Mouse (Mus musculus) heart, embryonic 10.5 days (tissue): Measurements from ENCODE around the gene Capza1. TPM values are rescaled to one million over a fixed set of nuclear protein-coding genes. Genes with fewer than 3 reads are reported as not detected.

Source experiments
- DNase-seq: peaks from one replicate; pipeline ENCODE4 v3.0.0-alpha.2; 2017; ENCODE audit warnings: low spot score
- H3K27ac ChIP-seq: fragments of 300-500 bp; sonication (generic); 2 replicates; pipeline ENCODE4 v1.5.1; 2016; ENCODE audit warnings: mild to moderate bottlenecking
- H3K27me3 ChIP-seq: fragments of 300-500 bp; sonication (generic); 2 replicates; pipeline ENCODE4 v1.6.1; 2016; ENCODE audit warnings: mild to moderate bottlenecking; ENCODE audit not compliant: poor library complexity, insufficient read depth, severe bottlenecking
- H3K36me3 ChIP-seq: fragments of 300-500 bp; sonication (generic); 2 replicates; pipeline ENCODE4 v1.6.1; 2016; ENCODE audit warnings: mild to moderate bottlenecking, moderate library complexity
- H3K4me1 ChIP-seq: fragments of 300-500 bp; sonication (generic); 2 replicates; pipeline ENCODE4 v1.6.1; 2016; ENCODE audit warnings: mild to moderate bottlenecking
- H3K4me3 ChIP-seq: fragments of 300-500 bp; sonication (generic); 2 replicates; pipeline ENCODE4 v1.5.1; 2016; ENCODE audit warnings: mild to moderate bottlenecking, moderate library complexity
- H3K9me3 ChIP-seq: fragments of 300-500 bp; sonication (generic); 2 replicates; pipeline ENCODE4 v1.6.1; 2016; ENCODE audit warnings: mild to moderate bottlenecking, moderate library complexity
- WGBS: fragments of 180-500 bp; shearing (Covaris S2); methylation state at CpG from one replicate; pipeline ENCODE4 v1.1.7; 2016; 5-methylcytosine and 5-hydroxymethylcytosine counted together
- polyA plus RNA-seq: library from polyadenylated mRNA; unstranded; fragments of >200 nt; fragmentation: Nextera tagmentation; extraction: Ambion mirVana; gene quantifications from 2 replicates; pipeline ENCODE4 v1.2.1, GENCODE M21; 2016

Gene Capza1
- polyA plus RNA-seq, 1 experiment from 2014 or later: 202 TPM

DNA sequence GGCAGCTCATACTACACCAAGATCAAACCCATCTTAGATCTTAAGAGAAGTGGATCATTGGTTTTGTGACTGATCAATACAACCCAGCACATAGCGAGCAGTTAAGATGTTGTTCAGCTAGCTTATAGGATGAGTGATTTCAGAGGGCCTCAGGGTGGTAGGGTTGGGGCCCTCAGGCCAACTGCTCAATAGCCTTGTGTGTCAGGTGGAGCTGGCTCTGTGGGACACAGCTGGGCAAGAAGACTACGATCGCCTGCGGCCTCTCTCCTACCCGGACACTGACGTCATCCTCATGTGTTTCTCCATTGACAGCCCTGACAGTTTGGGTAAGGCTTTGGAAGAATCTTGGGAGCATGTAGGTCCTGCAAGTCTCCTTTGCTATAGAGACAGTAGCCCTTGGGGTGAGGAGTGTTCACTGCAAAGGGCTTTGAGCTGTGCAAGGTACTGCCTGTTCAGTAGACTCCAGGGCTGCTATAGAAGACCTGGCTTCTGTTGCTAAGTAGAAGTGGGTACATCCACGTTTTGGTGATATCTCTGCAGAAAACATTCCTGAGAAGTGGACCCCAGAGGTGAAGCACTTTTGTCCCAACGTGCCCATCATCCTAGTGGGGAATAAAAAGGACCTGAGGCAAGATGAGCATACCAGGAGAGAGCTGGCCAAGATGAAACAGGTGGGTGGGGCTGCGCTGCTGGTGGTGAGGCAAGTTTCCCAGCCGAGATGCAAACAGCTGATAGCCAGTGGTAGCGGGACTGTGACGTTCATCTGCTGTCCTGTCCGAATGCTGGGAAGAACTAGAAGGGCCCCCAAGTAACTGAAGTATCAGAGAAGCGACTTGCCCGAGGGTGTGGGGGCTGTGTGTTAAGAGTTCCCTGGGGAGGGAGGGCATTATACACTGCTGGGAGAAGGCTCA is 71.7 kb downstream of the Capza1 start:
- no peak for DNase-seq
- Histone ChIP-seq H3K36me3 (peaks cover 61% of the 10 kb centered on the region), H3K27me3 (no peaks in the 10 kb centered on the region), H3K4me1 (peaks cover 82% of the 10 kb centered on the region), H3K4me3 (no peak overlapping the region), H3K9me3 (no peaks in the 10 kb centered on the region), H3K27ac (peak overlapping the region; percentile 85; the same call in 1 of the 2 replicates)
- WGBS: 61% methylated on average over 15 of the region's 15 CpGs

DNA sequence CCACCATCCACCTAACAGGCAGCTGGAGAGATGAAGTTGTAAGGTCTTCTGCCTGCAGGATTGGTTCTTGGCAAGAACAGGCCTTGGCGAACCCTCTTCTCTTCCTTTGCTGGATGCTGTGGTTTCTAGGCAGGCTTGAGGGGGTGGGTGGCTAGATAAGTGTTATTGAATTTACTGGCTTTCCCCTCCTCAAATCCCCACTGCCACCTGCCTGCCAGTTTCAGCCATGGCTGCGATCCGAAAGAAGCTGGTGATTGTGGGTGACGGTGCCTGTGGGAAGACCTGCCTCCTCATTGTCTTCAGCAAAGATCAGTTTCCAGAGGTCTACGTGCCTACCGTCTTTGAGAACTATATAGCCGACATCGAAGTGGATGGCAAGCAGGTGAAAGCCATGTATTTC is 72.6 kb downstream of the Capza1 start:
- Histone ChIP-seq H3K27me3 (no peaks in the 10 kb centered on the region), H3K4me3 (peak overlapping the region; percentile 79; the same call in 1 of the 2 replicates), H3K9me3 (no peaks in the 10 kb centered on the region), H3K36me3 (peaks cover 51% of the 10 kb centered on the region), H3K4me1 (peaks cover 78% of the 10 kb centered on the region), H3K27ac (peak overlapping the region; percentile 90; the same call in 1 of the 2 replicates)
- DNase-seq: no peak
- 91% methylated on average over 8 of the region's 8 CpGs for WGBS

DNA sequence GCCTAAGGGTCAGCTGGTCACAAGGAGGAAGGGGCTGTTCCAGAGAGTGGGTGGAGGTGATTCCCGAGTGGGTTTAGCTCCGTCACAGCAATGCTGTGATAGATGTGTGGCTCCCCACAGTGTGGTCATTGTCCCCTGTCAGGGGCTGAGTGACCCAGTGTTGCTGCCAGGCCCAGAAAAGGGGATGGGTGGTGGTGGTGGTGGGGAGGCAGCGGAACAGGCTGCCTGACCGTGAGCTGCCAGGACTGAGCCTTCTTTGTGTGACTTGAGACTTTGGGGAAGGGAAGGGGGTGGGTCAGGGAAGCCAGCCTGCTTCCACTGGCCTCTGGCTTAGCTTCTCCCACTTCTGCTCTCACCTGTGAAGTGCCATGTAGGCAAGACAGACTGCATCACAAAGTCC is 73.3 kb downstream of the Capza1 start:
- H3K36me3 ChIP-seq: peaks cover 46% of the 10 kb centered on the region
- H3K27me3 ChIP-seq: no peaks in the 10 kb centered on the region
- WGBS: 15% methylated on average over 4 of the region's 4 CpGs
- H3K27ac ChIP-seq: peak overlapping the region; percentile 90
- DNase-seq: no peak
- no peaks in the 10 kb centered on the region for H3K9me3 ChIP-seq
- peaks cover 73% of the 10 kb centered on the region for H3K4me1 ChIP-seq
- H3K4me3 ChIP-seq: peak overlapping the region; percentile 79

DNA sequence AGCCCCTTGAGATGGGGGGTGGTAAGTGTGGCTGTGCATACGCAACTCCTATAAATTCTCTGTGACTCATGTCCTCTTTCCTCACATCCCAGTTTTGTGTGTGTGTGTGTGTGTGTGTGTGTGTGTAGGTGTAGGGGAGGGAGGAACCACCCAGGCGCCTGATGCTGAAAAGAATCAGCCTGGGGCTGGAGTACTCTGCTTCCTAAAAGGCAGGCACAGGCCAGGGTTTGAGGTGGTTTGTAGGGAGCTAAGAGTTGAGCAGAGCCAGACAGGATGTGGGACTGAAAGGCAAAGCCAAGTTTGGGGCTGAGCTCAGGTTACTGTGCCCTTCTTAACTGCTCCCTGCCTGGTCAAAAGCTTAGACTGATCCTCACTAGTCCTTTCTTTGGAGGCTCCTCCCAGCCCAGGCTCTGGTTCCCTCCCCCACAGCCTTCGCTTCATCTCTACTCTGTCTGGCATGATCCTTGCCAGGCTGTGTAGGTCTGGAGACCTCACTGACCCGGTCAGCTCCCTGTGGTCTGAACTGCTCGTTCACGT is 73.8 kb downstream of the Capza1 start:
- peaks cover 68% of the 10 kb centered on the region for H3K4me1 ChIP-seq
- peak; percentile 88 for DNase-seq
- peak overlapping the region; percentile 90 for H3K27ac ChIP-seq
- peak overlapping the region; percentile 79 for H3K4me3 ChIP-seq
- no peaks in the 10 kb centered on the region for H3K9me3 ChIP-seq
- H3K27me3 ChIP-seq: no peaks in the 10 kb centered on the region
- H3K36me3 ChIP-seq: peaks cover 46% of the 10 kb centered on the region
- 15% methylated on average over 6 of the region's 6 CpGs for WGBS

DNA sequence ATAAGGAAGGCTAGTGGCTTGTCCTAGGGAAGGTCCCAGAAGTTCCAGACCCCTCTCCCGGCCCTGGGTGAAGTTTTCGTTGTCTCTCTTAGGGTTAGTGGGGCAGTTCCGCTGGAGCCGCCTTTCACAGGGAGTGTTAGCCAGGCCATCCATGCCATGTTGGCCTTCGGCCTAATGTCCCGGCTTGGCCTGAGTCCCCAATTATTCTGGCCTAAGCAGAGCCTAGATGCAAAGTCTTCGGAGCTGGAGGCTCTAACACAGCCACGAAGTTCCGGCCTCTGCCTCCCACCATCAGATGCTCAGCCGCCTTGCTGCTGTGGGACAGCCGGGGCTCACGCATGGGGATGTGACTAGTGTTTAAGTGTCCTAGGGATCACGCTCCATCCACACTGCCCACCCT is 74.5 kb downstream of the Capza1 start:
- H3K4me1 ChIP-seq: peaks cover 62% of the 10 kb centered on the region
- H3K27ac ChIP-seq: peak overlapping the region; percentile 90
- no peaks in the 10 kb centered on the region for H3K27me3 ChIP-seq
- DNase-seq: no peak
- peak overlapping the region; percentile 79 for H3K4me3 ChIP-seq
- no peaks in the 10 kb centered on the region for H3K9me3 ChIP-seq
- WGBS: 19% methylated on average over 13 of the region's 13 CpGs
- H3K36me3 ChIP-seq: peaks cover 44% of the 10 kb centered on the region

DNA sequence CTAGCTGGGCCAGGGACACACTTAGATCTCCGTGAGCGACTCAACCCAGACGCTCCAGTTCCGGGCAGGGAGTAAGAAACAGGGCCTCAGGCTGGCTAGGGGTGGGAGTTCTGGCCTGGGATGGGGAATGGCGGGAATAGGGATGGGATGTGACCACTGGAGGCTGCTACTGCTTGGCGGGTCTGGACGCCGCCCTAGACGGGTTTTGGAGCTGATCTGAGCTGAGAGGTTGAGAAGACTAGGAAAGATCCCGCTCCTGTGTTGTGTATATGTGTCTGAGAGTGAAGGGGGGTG is 75.0 kb downstream of the Capza1 start:
- Histone ChIP-seq H3K9me3 (no peaks in the 10 kb centered on the region), H3K27me3 (0 out of 2 replicates have a peak, but pooled peaks cover under 1% of the 10 kb centered on the region), H3K27ac (peak overlapping the region; percentile 90), H3K4me1 (peaks cover 62% of the 10 kb centered on the region), H3K4me3 (peak overlapping the region; percentile 79), H3K36me3 (peaks cover 44% of the 10 kb centered on the region)
- DNase-seq: peak; percentile 84
- WGBS: under 1% methylated on average over 10 of the region's 10 CpGs

DNA sequence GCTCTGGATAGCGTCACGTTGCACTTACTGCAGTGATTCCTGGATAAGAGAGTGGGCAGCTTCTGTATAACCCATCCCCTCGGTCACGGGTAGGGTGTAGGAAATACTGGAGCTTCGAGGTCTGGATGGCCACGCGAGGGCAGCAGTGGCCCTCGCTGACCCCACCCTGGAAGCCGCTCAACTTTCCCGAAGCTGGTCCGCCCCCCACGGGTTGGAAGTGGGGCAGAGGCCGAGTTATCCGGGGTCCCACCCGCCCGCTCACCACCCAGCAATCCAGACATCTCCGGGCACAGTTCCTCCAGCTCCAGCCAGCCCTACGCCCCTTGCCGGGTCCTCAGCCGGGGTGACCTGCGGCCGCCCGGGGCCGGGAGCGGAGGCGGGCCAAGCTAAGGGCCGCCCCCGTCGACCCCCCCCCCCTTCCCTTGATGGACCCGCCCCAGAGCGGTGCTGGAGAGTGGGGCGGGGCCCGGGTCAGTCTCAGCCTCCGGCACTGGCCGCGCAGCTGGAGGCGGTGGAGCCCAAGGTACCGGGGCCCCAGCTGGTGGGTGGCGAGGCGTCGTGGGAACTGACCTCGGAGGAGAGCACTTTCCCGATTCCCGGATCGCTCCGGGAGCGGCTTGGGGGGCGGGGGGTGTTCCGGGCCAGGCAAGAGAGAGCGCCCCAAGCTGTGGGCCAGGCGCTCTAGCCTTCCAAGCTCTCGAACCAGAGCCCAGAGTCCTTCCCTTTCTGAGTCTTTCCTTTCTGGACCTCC is 75.6 kb downstream of the Capza1 start:
- under 1% methylated on average over 51 of the region's 52 CpGs for WGBS

DNA sequence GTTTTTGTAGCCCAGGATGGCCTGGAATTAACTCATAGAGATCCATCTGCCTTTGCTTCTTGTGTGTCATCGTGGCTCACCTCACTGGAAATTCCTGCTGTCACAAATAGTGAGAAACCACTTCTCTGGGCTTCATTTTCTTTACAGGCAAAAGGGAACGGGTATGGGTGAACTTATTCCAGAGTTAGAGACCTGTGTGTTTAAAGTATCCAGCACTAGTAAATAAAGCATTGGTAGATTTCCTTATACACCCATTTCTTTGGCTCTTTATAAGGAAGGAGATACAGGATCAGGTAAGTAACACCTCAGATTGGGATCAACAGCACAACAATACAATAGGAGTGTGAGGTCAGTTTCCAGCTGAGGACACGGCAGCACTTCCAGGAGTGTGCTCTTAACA is 76.2 kb downstream of the Capza1 start, which contains the start of gene Rhoc:
TSS of gene Rhoc (plus strand) at position 301 of the 400 bp plus-strand sequence.
- 18% methylated on average over 3 of the region's 3 CpGs for WGBS
- Histone ChIP-seq H3K36me3 (peaks cover 33% of the 10 kb centered on the region), H3K9me3 (no peaks in the 10 kb centered on the region), H3K4me1 (peaks cover 55% of the 10 kb centered on the region), H3K27me3 (peaks cover 12% of the 10 kb centered on the region), H3K4me3 (peak within 1 kb of the TSS; percentile 79), H3K27ac (peak within 1 kb of the TSS; percentile 90)
- DNase-seq: no peak

More for the DNA sequence above, 75.6 kb downstream of the Capza1 start:
- peak; percentile 94 for DNase-seq
- H3K36me3 ChIP-seq: peaks cover 40% of the 10 kb centered on the region
- H3K27ac ChIP-seq: peak overlapping the region; percentile 90
- peaks cover 61% of the 10 kb centered on the region for H3K4me1 ChIP-seq
- peak overlapping the region; percentile 79 for H3K4me3 ChIP-seq
- 0 out of 2 replicates have a peak, but pooled peaks cover 6% of the 10 kb centered on the region for H3K27me3 ChIP-seq
- no peaks in the 10 kb centered on the region for H3K9me3 ChIP-seq

DNA sequence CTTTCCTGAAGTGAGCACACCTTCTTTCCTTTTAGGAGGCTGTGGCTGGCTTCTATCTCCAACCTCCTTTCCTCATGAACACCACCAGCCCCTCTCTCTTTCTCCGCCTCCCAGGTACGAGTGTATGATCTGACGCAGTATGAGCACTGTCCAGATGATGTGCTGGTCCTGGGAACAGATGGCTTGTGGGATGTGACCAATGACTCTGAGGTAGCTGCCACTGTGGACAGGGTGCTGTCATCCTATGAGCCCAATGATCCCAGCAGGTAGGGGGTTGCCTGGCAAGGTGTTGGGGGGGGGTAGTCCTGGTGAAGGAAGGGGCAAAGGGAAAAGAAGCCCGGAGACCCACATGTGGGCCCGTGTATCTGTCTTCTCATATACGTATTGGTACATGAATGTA is 79.0 kb downstream of the Capza1 start:
- Histone ChIP-seq H3K4me1 (peaks cover 50% of the 10 kb centered on the region), H3K27ac (no peak overlapping the region), H3K9me3 (no peaks in the 10 kb centered on the region), H3K27me3 (peaks cover 33% of the 10 kb centered on the region), H3K36me3 (0 out of 2 replicates have a peak, but pooled peaks cover 11% of the 10 kb centered on the region), H3K4me3 (no peak overlapping the region)
- DNase-seq: no peak
- 84% methylated on average over 6 of the region's 6 CpGs for WGBS

DNA sequence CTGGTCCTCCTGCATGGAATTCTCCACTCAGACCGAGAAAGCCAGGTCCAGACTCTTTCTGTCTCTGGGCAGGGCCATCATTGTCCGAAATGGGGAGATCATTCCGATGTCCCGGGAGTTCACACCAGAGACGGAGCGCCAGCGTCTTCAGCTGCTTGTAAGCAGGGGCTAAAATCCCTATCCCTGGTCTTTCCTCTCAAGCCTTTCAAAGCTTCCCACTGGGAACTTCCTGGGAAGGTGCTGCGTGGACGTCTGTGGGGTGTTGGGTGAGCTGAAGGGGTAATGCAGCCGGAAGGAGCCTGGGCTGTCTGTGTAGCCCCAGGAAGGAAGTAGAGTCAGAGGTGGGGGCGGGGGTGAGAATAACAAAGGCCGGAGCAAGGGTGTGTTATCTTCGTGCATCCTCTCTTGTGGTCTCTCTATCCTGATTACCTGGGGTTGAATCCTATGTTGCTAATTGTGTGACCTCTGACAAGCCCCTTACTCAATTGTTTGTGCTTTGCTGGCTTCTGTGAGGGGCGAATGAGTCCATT is 80.3 kb downstream of the Capza1 start:
- peaks cover 47% of the 10 kb centered on the region for H3K4me1 ChIP-seq
- no peak for DNase-seq
- no peak overlapping the region for H3K27ac ChIP-seq
- H3K36me3 ChIP-seq: 0 out of 2 replicates have a peak, but pooled peaks cover 11% of the 10 kb centered on the region
- H3K4me3 ChIP-seq: no peak overlapping the region
- H3K9me3 ChIP-seq: no peaks in the 10 kb centered on the region
- H3K27me3 ChIP-seq: peaks cover 41% of the 10 kb centered on the region
- 26% methylated on average over 14 of the region's 14 CpGs for WGBS

DNA sequence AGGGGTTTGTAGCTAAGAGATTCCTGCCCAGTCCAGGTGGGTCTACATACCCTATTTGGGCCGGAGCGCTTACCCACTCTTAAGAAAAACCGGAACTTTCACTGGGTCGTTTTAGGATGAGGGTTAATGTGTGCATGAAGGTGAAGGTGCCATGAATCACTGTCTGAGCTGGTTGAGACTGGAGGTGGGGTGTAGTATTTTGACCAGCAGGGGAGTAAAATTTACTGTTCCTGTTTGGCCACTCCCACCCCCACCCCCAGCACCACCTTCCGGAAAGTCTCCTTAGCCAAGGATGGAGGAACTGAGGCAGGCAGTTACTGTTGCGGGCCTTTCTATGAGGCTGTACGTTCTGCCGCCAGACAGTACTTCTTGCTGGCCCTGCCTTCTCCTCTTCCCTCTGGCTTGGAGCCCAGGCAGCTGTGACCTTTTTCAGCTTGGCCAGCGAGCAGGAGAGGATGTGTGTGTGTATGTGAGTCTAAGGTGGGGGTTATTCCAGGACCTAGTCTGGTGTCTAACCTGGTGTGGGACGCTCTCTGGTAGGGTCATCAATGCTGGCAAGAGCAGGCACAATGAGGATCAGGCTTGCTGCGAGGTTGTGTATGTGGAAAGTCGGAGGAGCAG is 82.1 kb downstream of the Capza1 start:
- peak overlapping the region; percentile 90 for H3K27ac ChIP-seq
- 17% methylated on average over 12 of the region's 12 CpGs for WGBS
- peak overlapping the region; percentile 79 for H3K4me3 ChIP-seq

DNA sequence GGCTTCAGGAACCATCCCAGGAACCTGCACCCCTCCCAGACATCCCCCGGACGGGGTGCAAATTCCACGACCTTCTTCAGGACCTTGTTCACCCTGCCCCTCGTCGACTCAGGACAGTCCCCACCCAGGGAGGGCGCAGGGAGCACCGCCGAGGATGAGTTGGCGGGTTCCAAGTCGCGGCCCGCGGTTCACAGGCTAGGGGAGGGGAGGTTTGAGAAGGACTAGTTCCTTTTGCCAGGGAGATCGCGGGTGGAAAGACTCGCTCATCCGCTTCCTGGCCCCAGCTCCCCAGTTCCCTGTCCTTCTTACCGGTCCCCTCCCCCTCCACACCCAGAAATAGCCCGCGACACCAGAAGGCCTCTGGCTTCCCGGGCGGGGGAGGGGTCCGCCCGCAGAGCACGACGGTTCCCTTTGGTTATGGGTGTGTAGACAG is 82.8 kb downstream of the Capza1 start, which contains the start of gene Fam19a3:
TSS of gene Fam19a3 (minus strand) at position 370 of the 433 bp plus-strand sequence.
- H3K27me3 ChIP-seq: peaks cover 66% of the 10 kb centered on the region
- no peaks in the 10 kb centered on the region for H3K9me3 ChIP-seq
- peak within 1 kb of the TSS; percentile 90 for H3K27ac ChIP-seq
- DNase-seq: no peak
- peaks cover 44% of the 10 kb centered on the region for H3K4me1 ChIP-seq
- 0 out of 2 replicates have a peak, but pooled peaks cover 11% of the 10 kb centered on the region for H3K36me3 ChIP-seq
- 1% methylated on average over 26 of the region's 26 CpGs for WGBS
- peak within 1 kb of the TSS; percentile 79 for H3K4me3 ChIP-seq

More for the DNA sequence above, 82.1 kb downstream of the Capza1 start:
- no peaks in the 10 kb centered on the region for H3K9me3 ChIP-seq
- DNase-seq: no peak
- peaks cover 59% of the 10 kb centered on the region for H3K27me3 ChIP-seq
- H3K4me1 ChIP-seq: peaks cover 40% of the 10 kb centered on the region
- H3K36me3 ChIP-seq: 0 out of 2 replicates have a peak, but pooled peaks cover 11% of the 10 kb centered on the region
